27 mouse cellular contexts compared by ENCODE assay signal in genomic region chr16:22741496-22741895, GRCm38 (mm10).
DNase-seq lines count a peak whose midpoint lies in the region; ATAC-seq and TF ChIP-seq lines count a peak whose summit lies in the region.
"Had no signal": no experiment of that assay in that cellular context is flagged by ENCODE, and none has a peak within 500 bp of the region (broad histone marks: within the 10 kb centered on the region; RNA-seq: fewer than 3 reads in every experiment).

No protein-coding gene starts in this region.

- ATAC-seq in lung, embryonic 14.5 days (ENCODE audit: insufficient read depth) = peak; percentile 71
- ATAC-seq: forebrain, embryonic 15.5 days; hindbrain, postnatal 0 days; midbrain, embryonic 13.5 days had no signal

- no peak overlapping the region for H3K4me3 ChIP-seq in lung, embryonic 14.5 days (ENCODE audit: low read depth, low read length)
- H3K4me3 ChIP-seq: forebrain, embryonic 15.5 days; heart, embryonic 12.5 days; kidney, embryonic 15.5 days; left cerebral cortex, adult 2 months; limb, embryonic 15.5 days; megakaryocyte, embryonic 14.5 days; midbrain, embryonic 13.5 days had no signal

- no peaks in the 10 kb centered on the region for H3K9me3 ChIP-seq in lung, embryonic 14.5 days (ENCODE audit: low read depth, low read length)
- H3K9me3 ChIP-seq: forebrain, embryonic 15.5 days; heart, embryonic 12.5 days; kidney, embryonic 15.5 days; limb, embryonic 15.5 days; midbrain, embryonic 13.5 days had no signal

- no peaks in the 10 kb centered on the region for H3K27me3 ChIP-seq in lung, embryonic 14.5 days (ENCODE audit: insufficient read depth, low read length)
- H3K27me3 ChIP-seq: forebrain, embryonic 15.5 days; heart, embryonic 12.5 days; kidney, embryonic 15.5 days; limb, embryonic 15.5 days; midbrain, embryonic 13.5 days had no signal

- no peak overlapping the region for H3K4me2 ChIP-seq in lung, embryonic 14.5 days
- H3K4me2 ChIP-seq: forebrain, embryonic 15.5 days; heart, embryonic 12.5 days; kidney, embryonic 15.5 days; limb, embryonic 15.5 days; midbrain, embryonic 13.5 days had no signal

- 33% methylated on average over 4 of the region's 4 CpGs for WGBS in lung, embryonic 14.5 days

- no peaks in the 10 kb centered on the region for H3K36me3 ChIP-seq in lung, embryonic 14.5 days (ENCODE audit: insufficient read depth)
- H3K36me3 ChIP-seq: forebrain, embryonic 15.5 days; heart, embryonic 12.5 days; kidney, embryonic 15.5 days; limb, embryonic 15.5 days; midbrain, embryonic 13.5 days had no signal

- DNase-seq in adrenal gland, postnatal 36 days = peak; percentile 6 to 18
- DNase-seq in adrenal gland, postnatal 10 days = no peak
- DNase-seq in lung, embryonic 14.5 days = peak; percentile 57
- no peak for DNase-seq in lung, postnatal 4 days
- DNase-seq in lung, postnatal 25 days (ENCODE audit: low spot score) = peak; percentile 14
- DNase-seq in spleen, postnatal 14 days (ENCODE audit: low spot score in 2 of 2) = no peak
- no peak for DNase-seq in cerebellum, adult 18-20 months
- DNase-seq: adrenal gland, adult 8-10 months; cerebellum, adult 9-10 months; gastrocnemius, postnatal 10 days; heart, adult 18-20 months; heart, postnatal 10 days; kidney, adult 11 months; kidney, postnatal 36 days; layer of hippocampus, adult 9-11 months; right cerebral cortex, postnatal 25 days; spleen, adult 18-20 months; thymus, adult 2 months; thymus, postnatal 4 days had no signal

- no peaks in the 10 kb centered on the region for H3K4me1 ChIP-seq in lung, embryonic 14.5 days (ENCODE audit: insufficient read depth)
- H3K4me1 ChIP-seq: forebrain, embryonic 15.5 days; heart, embryonic 12.5 days; kidney, embryonic 15.5 days; limb, embryonic 15.5 days; megakaryocyte, embryonic 14.5 days; midbrain, embryonic 13.5 days had no signal

- no peak overlapping the region for H3K9ac ChIP-seq in lung, embryonic 14.5 days
- H3K9ac ChIP-seq: forebrain, embryonic 15.5 days; heart, embryonic 12.5 days; kidney, embryonic 15.5 days; limb, embryonic 15.5 days; midbrain, embryonic 13.5 days had no signal

- H3K27ac ChIP-seq in lung, embryonic 14.5 days (ENCODE audit: low read depth) = no peak overlapping the region
- H3K27ac ChIP-seq: forebrain, embryonic 15.5 days; hindbrain, postnatal 0 days; kidney, embryonic 15.5 days; left cerebral cortex, adult 2 months; limb, embryonic 15.5 days; midbrain, embryonic 13.5 days had no signal

- TF ChIP-seq CTCF in lung, embryonic 14.5 days (IDR thresholded peaks at IDR 0.05; ENCODE audit: low read depth) = no peak

Comparison
In these comparisons a context has a peak if more than half of its experiments do, and no peak if none do; other contexts are left out.
1. DNase-seq: peak in adrenal gland, postnatal 36 days (2 of 2), lung, embryonic 14.5 days (single experiment) and lung, postnatal 25 days (single experiment); none in adrenal gland, postnatal 10 days (single experiment), lung, postnatal 4 days (0 of 2), spleen, postnatal 14 days (0 of 2) and cerebellum, adult 18-20 months (0 of 2).